Mouse (Mus musculus): ENCODE measurements around the gene Trmt44.

DNA sequence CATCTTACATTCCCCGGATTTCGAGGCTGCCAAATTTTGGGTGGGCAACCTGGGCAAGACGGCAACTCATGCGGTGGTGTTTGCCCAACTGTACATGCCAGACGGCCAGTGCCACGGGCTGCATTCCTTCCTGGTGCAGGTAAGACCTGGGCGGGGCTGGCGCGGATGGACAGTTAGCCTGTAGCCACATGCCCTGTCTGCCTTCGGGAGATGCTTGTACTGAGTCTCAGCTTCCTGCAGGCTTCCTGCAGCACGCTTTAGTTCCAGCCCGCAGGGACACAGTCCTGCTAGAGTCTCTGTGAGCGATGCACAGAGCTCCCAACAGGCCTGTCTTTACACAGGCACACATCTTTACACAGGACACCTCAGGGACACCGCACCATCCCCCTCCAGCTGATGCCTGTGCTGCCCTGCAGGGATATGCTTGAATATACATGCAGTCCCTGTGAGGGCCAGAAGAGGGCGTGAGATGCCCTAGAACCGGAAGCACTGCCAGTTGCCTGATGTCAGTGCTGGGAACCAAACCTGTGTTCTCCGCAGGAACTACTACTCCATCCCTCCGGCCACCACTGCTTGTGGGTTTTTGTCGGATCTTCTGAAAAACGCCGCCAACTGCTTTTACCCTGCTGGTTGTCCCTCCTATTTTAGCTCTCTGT, 17.3 kb upstream of the Trmt44 start:
- 0 out of 2 replicates have a peak, but pooled peaks have one; percentile 7 for TF ChIP-seq CTCF (IDR thresholded peaks at IDR 0.05; ENCODE audit: borderline replicate concordance, insufficient read depth, low read depth, low read length)
- TF ChIP-seq POLR2A (IDR thresholded peaks at IDR 0.05; ENCODE audit: borderline replicate concordance, insufficient read depth, low read length): no peak

Measured in cerebellum, adult 2 months (tissue).